Mouse (Mus musculus) heart, embryonic 12.5 days (tissue): ENCODE data around the gene Meltf. TPM values are rescaled to one million over a fixed set of nuclear protein-coding genes. Genes with fewer than 3 reads are reported as not detected.

Experiments
- polyA plus RNA-seq: library from polyadenylated mRNA; unstranded; fragments of >200 nt; fragmentation: Nextera tagmentation; extraction: Ambion mirVana; gene quantifications from 2 replicates; pipeline ENCODE4 v1.2.1, GENCODE M21; 2016

Gene Meltf
- polyA plus RNA-seq, 1 experiment from 2014 or later = 0.15 TPM

Other genes with a start within 250 kb of the Meltf start
- 21.9 and 24.4 TPM in 2 replicates for gene Dlg1, start 215.4 kb upstream of the Meltf start, polyA plus RNA-seq
- 0.32 and 0.52 TPM in 2 replicates for gene Pigz, start 55.0 kb downstream of the Meltf start, polyA plus RNA-seq
- 90.3 and 91.4 TPM in 2 replicates for gene 0610012G03Rik, start 69.7 kb downstream of the Meltf start, polyA plus RNA-seq
- gene Ncbp2, start 69.7 kb downstream of the Meltf start, polyA plus RNA-seq = 79.4 and 85.0 TPM in 2 replicates
- gene Senp5, start 124.5 kb downstream of the Meltf start, polyA plus RNA-seq = 17.1 and 17.9 TPM in 2 replicates
- 34.8 and 36.2 TPM in 2 replicates for gene Pak2, start 200.5 kb downstream of the Meltf start, polyA plus RNA-seq
- 76.0 and 76.1 TPM in 2 replicates for gene Pigx, start 220.9 kb downstream of the Meltf start, polyA plus RNA-seq
- 20.9 and 22.7 TPM in 2 replicates for gene Cep19, start 221.0 kb downstream of the Meltf start, polyA plus RNA-seq